Mouse (Mus musculus) layer of hippocampus, postnatal 10 days (tissue): ENCODE data around the gene Mxi1. TPM values are rescaled to one million over a fixed set of nuclear protein-coding genes. Genes with fewer than 3 reads are reported as not detected.
A peak's percentile ranks its signal among the peaks of the same experiment; 100 is the strongest.

Source experiments
- DNase-seq, 2 experiments: peaks; one replicate each; pipeline ENCODE4 v3.0.0; 2021; ENCODE audit warnings: low spot score in 2 of 2
- total RNA-seq, 2 experiments: library from RNA; stranded (reverse); gene quantifications; 2 replicates each; pipeline ENCODE4 v1.2.3; 2021

Mxi1 gene
- total RNA-seq, 2 experiments from 2014 or later = 52.0 to 57.0 TPM

- no peak for DNase-seq
Observed at GRCm38 (mm10) chr19:53320264-53321110, 10.2 kb downstream of the Mxi1 start.

GRCm38 (mm10) chr19:53321273-53321672 lies 11.0 kb downstream of the Mxi1 start:
- DNase-seq = no peak

- no peak for DNase-seq
Observed at GRCm38 (mm10) chr19:53322438-53323048, 12.2 kb downstream of the Mxi1 start.

- no peak for DNase-seq
Observed at GRCm38 (mm10) chr19:53324866-53325265, 14.5 kb downstream of the Mxi1 start.

GRCm38 (mm10) chr19:53325578-53326295 lies 15.4 kb downstream of the Mxi1 start:
- peak; percentile 58 to 72 for DNase-seq

- no peak for DNase-seq
Observed at GRCm38 (mm10) chr19:53328116-53328515, 17.8 kb downstream of the Mxi1 start.

- DNase-seq = peak; percentile 94 to 96
Observed at GRCm38 (mm10) chr19:53329221-53329991, 19.1 kb downstream of the Mxi1 start.

GRCm38 (mm10) chr19:53329992-53330381 lies 19.7 kb downstream of the Mxi1 start:
- peak; percentile 68 to 77 for DNase-seq

GRCm38 (mm10) chr19:53331882-53332500 lies 21.7 kb downstream of the Mxi1 start:
- no peak for DNase-seq

GRCm38 (mm10) chr19:53333730-53334129 lies 23.4 kb downstream of the Mxi1 start:
- no peak for DNase-seq

GRCm38 (mm10) chr19:53335241-53335640 lies 24.9 kb downstream of the Mxi1 start:
- no peak for DNase-seq

- no peak for DNase-seq
Observed at GRCm38 (mm10) chr19:53340423-53340822, 30.1 kb downstream of the Mxi1 start.

GRCm38 (mm10) chr19:53343174-53343881 lies 33.0 kb downstream of the Mxi1 start:
- DNase-seq = no peak

GRCm38 (mm10) chr19:53344062-53344461 lies 33.7 kb downstream of the Mxi1 start:
- DNase-seq = no peak

GRCm38 (mm10) chr19:53345766-53346165 lies 35.4 kb downstream of the Mxi1 start:
- no peak for DNase-seq

GRCm38 (mm10) chr19:53353864-53354263 lies 43.5 kb downstream of the Mxi1 start:
- DNase-seq = no peak

GRCm38 (mm10) chr19:53354271-53355000 lies 44.1 kb downstream of the Mxi1 start:
- no peak for DNase-seq

- no peak for DNase-seq
Observed at GRCm38 (mm10) chr19:53355065-53355464, 44.7 kb downstream of the Mxi1 start.
